Mouse (Mus musculus) kidney, adult 2 months (tissue): Measurements from ENCODE around the gene Olfr1389. TPM values are rescaled to one million over a fixed set of nuclear protein-coding genes. Genes with fewer than 3 reads are reported as not detected.
"Not testable (repeated sequence)": the region's sequence is repeated elsewhere in the genome, so short reads cannot be mapped to it uniquely, and the experiment has no call there.

Experiments
- DNase-seq: peaks from one replicate; pipeline ENCODE4 v3.0.0; 2021
- H3K27ac ChIP-seq: fragments of 200-500 bp; 2 replicates; pipeline ENCODE4 v1.5.1; 2012; ENCODE audit warnings: low read depth, low read length, control low read depth, inconsistent platforms; ENCODE audit not compliant: insufficient read depth
- H3K27me3 ChIP-seq: fragments of 200-500 bp; replicated peaks from 2 replicates; pipeline ENCODE4 v1.6.1; 2012; ENCODE audit warnings: mild to moderate bottlenecking, moderate library complexity, low read length, inconsistent platforms; ENCODE audit not compliant: control insufficient read depth, insufficient read depth
- H3K36me3 ChIP-seq: fragments of 200-500 bp; 2 replicates; pipeline ENCODE4 v1.6.1; 2012; ENCODE audit warnings: mild to moderate bottlenecking, moderate library complexity, low read length, inconsistent platforms; ENCODE audit not compliant: control insufficient read depth, insufficient read depth
- H3K4me1 ChIP-seq: fragments of 200-500 bp; 2 replicates; pipeline ENCODE4 v1.6.1; 2011; ENCODE audit warnings: low read length; ENCODE audit not compliant: control insufficient read depth, insufficient read depth
- H3K4me3 ChIP-seq: fragments of 200-500 bp; 2 replicates; pipeline ENCODE4 v1.5.1; 2011; ENCODE audit warnings: mild to moderate bottlenecking, low read depth, low read length, control low read depth; ENCODE audit not compliant: insufficient read depth
- CTCF ChIP-seq: fragments of 200-500 bp; conservative IDR thresholded peaks from 2 replicates; pipeline ENCODE4 v1.5.1; 2011; ENCODE audit warnings: low read depth, mild to moderate bottlenecking, control low read depth, low read length, moderate library complexity, mixed read lengths; ENCODE audit not compliant: insufficient read depth, insufficient read length
- POLR2A ChIP-seq: fragments of 200-500 bp; IDR thresholded peaks from one replicate; pipeline ENCODE4 v1.6.1; 2011; ENCODE audit warnings: low read depth, low read length, control low read depth
- WGBS: fragments of 180-500 bp; shearing (Covaris S2); methylation state at CpG from one replicate; pipeline ENCODE4 v1.1.7; 2018; 5-methylcytosine and 5-hydroxymethylcytosine counted together
- polyA plus RNA-seq: library from polyadenylated mRNA; depleted of rRNA; stranded (reverse); fragments of >200 nt; gene quantifications from 2 replicates; pipeline ENCODE4 v1.2.3, GENCODE M21; 2012; rRNA removed

Gene Olfr1389
- polyA plus RNA-seq, 1 experiment: not detected

- Histone ChIP-seq H3K4me1 (no peaks in the 10 kb centered on the region), H3K36me3 (no peaks in the 10 kb centered on the region), H3K4me3 (no peak within 1 kb of the TSS), H3K27me3 (no peaks in the 10 kb centered on the region), H3K27ac (no peak within 1 kb of the TSS)
- WGBS: 51% methylated on average over 3 of the region's 3 CpGs
- TF ChIP-seq CTCF (no peak), POLR2A (no peak)
- no peak for DNase-seq
Measured at GRCm38 (mm10) chr11:49436411-49436810, 13.5 kb downstream of the Olfr1389 start, which contains the start of gene Olfr1388. Gene Olfr1388, plus strand, starts transcription at chr11:49436624.

GRCm38 (mm10) chr11:49455043-49455442 lies 32.2 kb downstream of the Olfr1389 start, which contains the start of gene Olfr1387:
Gene Olfr1387, plus strand, starts transcription at chr11:49455343.
- WGBS: 88% methylated on average over 1 of the region's 1 CpGs
- TF ChIP-seq CTCF (no peak), POLR2A (no peak)
- Histone ChIP-seq H3K27ac (no peak within 1 kb of the TSS), H3K4me3 (no peak within 1 kb of the TSS), H3K4me1 (no peaks in the 10 kb centered on the region), H3K27me3 (no peaks in the 10 kb centered on the region), H3K36me3 (no peaks in the 10 kb centered on the region)
- DNase-seq: no peak

GRCm38 (mm10) chr11:49464746-49465145 lies 41.9 kb downstream of the Olfr1389 start, which contains the start of gene Olfr1386:
Gene Olfr1386, plus strand, starts transcription at chr11:49465046.
- not testable (repeated sequence) for H3K4me1 ChIP-seq, DNase-seq, H3K36me3 ChIP-seq, H3K27ac ChIP-seq, H3K4me3 ChIP-seq, H3K27me3 ChIP-seq
- 84% methylated on average over 3 of the region's 3 CpGs for WGBS

Other genes starting within 250 kb of the Olfr1389 start
- gene Btnl9, start 235.9 kb upstream of the Olfr1389 start, polyA plus RNA-seq: 6.4 and 7.5 TPM in 2 replicates
- gene Zfp62, start 219.8 kb upstream of the Olfr1389 start, polyA plus RNA-seq: 2.0 and 2.6 TPM in 2 replicates
- gene Mgat1, start 178.9 kb upstream of the Olfr1389 start, polyA plus RNA-seq: 157 and 198 TPM in 2 replicates
- gene Olfr1393, start 144.8 kb upstream of the Olfr1389 start, polyA plus RNA-seq: 0.72 and 1.5 TPM in 2 replicates
- 0.46 and 0.47 TPM in 2 replicates for gene Olfr1392, start 137.8 kb upstream of the Olfr1389 start, polyA plus RNA-seq
- gene Olfr10, start 118.3 kb upstream of the Olfr1389 start, polyA plus RNA-seq: not detected in 2 replicates
- gene Olfr1391, start 100.3 kb upstream of the Olfr1389 start, polyA plus RNA-seq: not detected in 2 replicates
- not detected in 2 replicates for gene Olfr1390, start 87.9 kb upstream of the Olfr1389 start, polyA plus RNA-seq
- 0.02 and 0.04 TPM in 2 replicates for gene Olfr1388, start 13.6 kb downstream of the Olfr1389 start, polyA plus RNA-seq
- not detected in 2 replicates for gene Olfr1387, start 32.3 kb downstream of the Olfr1389 start, polyA plus RNA-seq
- gene Olfr1386, start 42.0 kb downstream of the Olfr1389 start, polyA plus RNA-seq: not detected in 2 replicates
- not detected in 2 replicates for gene Olfr1385, start 66.0 kb downstream of the Olfr1389 start, polyA plus RNA-seq
- gene Olfr1384, start 83.7 kb downstream of the Olfr1389 start, polyA plus RNA-seq: not detected in 2 replicates
- not detected in 2 replicates for gene Olfr1383, start 96.6 kb downstream of the Olfr1389 start, polyA plus RNA-seq
- not detected in 2 replicates for gene Olfr1382, start 105.2 kb downstream of the Olfr1389 start, polyA plus RNA-seq
- gene Olfr1381, start 120.4 kb downstream of the Olfr1389 start, polyA plus RNA-seq: not detected in 2 replicates
- gene Olfr1380, start 133.8 kb downstream of the Olfr1389 start, polyA plus RNA-seq: not detected in 2 replicates
- 9.7 and 9.9 TPM in 2 replicates for gene Flt4, start 186.2 kb downstream of the Olfr1389 start, polyA plus RNA-seq
- not detected in 2 replicates for gene Scgb3a1, start 240.5 kb downstream of the Olfr1389 start, polyA plus RNA-seq